Mouse (Mus musculus) embryonic facial prominence, embryonic 14.5 days (tissue): ENCODE measurements at regions not wholly inside any gene's neighbourhood (a gene's known extent, or its start where the extent isn't known, plus 50 kb on each side); places are given as distances from the start of the nearest gene placed in this dataset.

Source experiments
- ATAC-seq: fragments of 200-750 bp; cut with Nextera tagmentation; 2 replicates; pipeline ENCODE4 v1.8.0; 2017; ENCODE audit warnings: low read depth, moderate number of reproducible peaks, moderate TSS enrichment
- DNase-seq: peaks from one replicate; pipeline ENCODE4 v3.0.0-alpha.2; 2015; ENCODE audit warnings: low spot score
- H3K27ac ChIP-seq: fragments of 300-500 bp; sonication (generic); replicated peaks from 2 replicates; pipeline ENCODE4 v1.5.1; 2014; ENCODE audit warnings: low read depth, mild to moderate bottlenecking, low read length, moderate library complexity
- H3K27me3 ChIP-seq: fragments of 300-500 bp; sonication (generic); replicated peaks from 2 replicates; pipeline ENCODE4 v1.6.1; 2014; ENCODE audit warnings: low read length; ENCODE audit not compliant: control insufficient read depth, insufficient read depth
- H3K36me3 ChIP-seq: fragments of 300-500 bp; sonication (generic); 2 replicates; pipeline ENCODE4 v1.6.1; 2014; ENCODE audit warnings: low read length, mixed read lengths; ENCODE audit not compliant: control insufficient read depth, insufficient read depth
- H3K4me1 ChIP-seq: fragments of 300-500 bp; sonication (generic); 2 replicates; pipeline ENCODE4 v1.6.1; 2014; ENCODE audit warnings: antibody characterized with exemption, low read length; ENCODE audit not compliant: control insufficient read depth, insufficient read depth
- H3K4me2 ChIP-seq: fragments of 300-500 bp; sonication (generic); 2 replicates; pipeline ENCODE4 v1.6.1; 2014; ENCODE audit warnings: low read depth, mild to moderate bottlenecking, low read length, moderate library complexity, mixed read lengths
- H3K4me3 ChIP-seq: fragments of 300-500 bp; sonication (generic); 2 replicates; pipeline ENCODE4 v1.5.1; 2014; ENCODE audit warnings: low read depth, mild to moderate bottlenecking, low read length
- H3K9ac ChIP-seq: fragments of 300-500 bp; sonication (generic); 2 replicates; pipeline ENCODE4 v1.6.1; 2014; ENCODE audit warnings: low read depth, mild to moderate bottlenecking, low read length, moderate library complexity, mixed read lengths
- H3K9me3 ChIP-seq: fragments of 300-500 bp; sonication (generic); 2 replicates; pipeline ENCODE4 v1.6.1; 2016; ENCODE audit warnings: low read length; ENCODE audit not compliant: control insufficient read depth
- WGBS: fragments of 180-500 bp; shearing (Covaris S2); extraction: QIAGEN DNeasy Blood & Tissue Kit; methylation state at CpG from one replicate; pipeline ENCODE4 v1.1.7; 2014; 5-methylcytosine and 5-hydroxymethylcytosine counted together

DNA sequence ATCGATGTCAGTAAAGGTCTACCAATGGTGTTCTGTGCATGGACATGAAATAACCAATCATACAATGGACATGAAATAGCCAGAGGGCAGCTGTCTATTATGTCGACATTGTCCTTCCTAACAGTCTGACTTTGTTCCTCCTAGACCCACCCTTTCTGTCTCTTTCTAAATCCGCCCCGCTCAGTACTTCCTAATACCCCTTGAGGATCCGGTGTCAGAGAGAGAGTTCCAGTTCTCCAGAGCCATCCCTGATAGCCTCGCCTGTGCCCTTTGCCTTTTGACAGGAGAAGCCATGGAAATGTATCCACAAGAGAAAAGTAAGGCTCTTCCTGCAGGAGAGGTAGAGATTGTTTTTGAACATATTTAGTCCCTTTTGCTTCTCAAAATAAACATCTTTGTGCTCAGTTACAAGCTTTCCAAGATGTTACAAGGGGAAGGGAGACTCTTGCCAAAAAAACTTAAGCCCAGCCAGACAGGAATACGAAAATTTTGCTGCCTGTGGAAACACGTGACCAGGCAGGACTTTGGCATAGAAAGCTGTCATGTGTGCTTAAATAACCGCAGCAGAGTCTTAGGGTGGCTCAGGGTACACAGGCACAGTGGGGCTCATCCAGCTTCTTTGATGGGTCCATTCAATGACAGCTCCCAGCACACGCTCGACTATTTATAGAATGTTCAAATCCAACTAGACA, 92.4 kb upstream of the Jade1 start:
- Histone ChIP-seq H3K9me3 (no peaks in the 10 kb centered on the region), H3K36me3 (no peaks in the 10 kb centered on the region), H3K9ac (no peak overlapping the region), H3K27me3 (no peaks in the 10 kb centered on the region), H3K4me3 (no peak overlapping the region), H3K4me2 (no peak overlapping the region), H3K27ac (no peak overlapping the region), H3K4me1 (0 out of 2 replicates have a peak, but pooled peaks cover 3% of the 10 kb centered on the region)
- 47% methylated on average over 11 of the region's 11 CpGs for WGBS
- ATAC-seq (peak; percentile 65; the same call in 1 of the 2 replicates), DNase-seq (peak; percentile 80)

GRCm38 (mm10) chr3:41460131-41460530, 95.4 kb upstream of the Jade1 start:
- ATAC-seq (no peak), DNase-seq (no peak)
- H3K27me3 ChIP-seq = no peaks in the 10 kb centered on the region
- H3K4me3 ChIP-seq = no peak overlapping the region
- H3K9me3 ChIP-seq = no peaks in the 10 kb centered on the region
- 0 out of 2 replicates have a peak, but pooled peaks cover 3% of the 10 kb centered on the region for H3K4me1 ChIP-seq
- no peak overlapping the region for H3K4me2 ChIP-seq
- H3K36me3 ChIP-seq = no peaks in the 10 kb centered on the region
- 88% methylated on average over 4 of the region's 4 CpGs for WGBS
- H3K9ac ChIP-seq = no peak overlapping the region
- H3K27ac ChIP-seq = no peak overlapping the region

- Histone ChIP-seq H3K27me3 (no peaks in the 10 kb centered on the region), H3K4me2 (no peak overlapping the region), H3K27ac (no peak overlapping the region), H3K4me1 (0 out of 2 replicates have a peak, but pooled peaks cover 2% of the 10 kb centered on the region), H3K9me3 (no peaks in the 10 kb centered on the region), H3K36me3 (no peaks in the 10 kb centered on the region), H3K9ac (no peak overlapping the region), H3K4me3 (no peak overlapping the region)
- ATAC-seq (no peak), DNase-seq (no peak)
- WGBS = 93% methylated on average over 6 of the region's 6 CpGs
Observed at GRCm38 (mm10) chr3:41458156-41458555, 97.4 kb upstream of the Jade1 start.

- no peak overlapping the region for H3K4me2 ChIP-seq
- H3K27ac ChIP-seq = no peak overlapping the region
- WGBS = 35% methylated on average over 3 of the region's 3 CpGs
- H3K27me3 ChIP-seq = no peaks in the 10 kb centered on the region
- DNase-seq = peak; percentile 53
- no peaks in the 10 kb centered on the region for H3K4me1 ChIP-seq
- H3K36me3 ChIP-seq = no peaks in the 10 kb centered on the region
- no peaks in the 10 kb centered on the region for H3K9me3 ChIP-seq
- no peak for ATAC-seq
- no peak overlapping the region for H3K4me3 ChIP-seq
- no peak overlapping the region for H3K9ac ChIP-seq
Observed at GRCm38 (mm10) chr3:41453525-41453924, 102.0 kb upstream of the Jade1 start.

DNA sequence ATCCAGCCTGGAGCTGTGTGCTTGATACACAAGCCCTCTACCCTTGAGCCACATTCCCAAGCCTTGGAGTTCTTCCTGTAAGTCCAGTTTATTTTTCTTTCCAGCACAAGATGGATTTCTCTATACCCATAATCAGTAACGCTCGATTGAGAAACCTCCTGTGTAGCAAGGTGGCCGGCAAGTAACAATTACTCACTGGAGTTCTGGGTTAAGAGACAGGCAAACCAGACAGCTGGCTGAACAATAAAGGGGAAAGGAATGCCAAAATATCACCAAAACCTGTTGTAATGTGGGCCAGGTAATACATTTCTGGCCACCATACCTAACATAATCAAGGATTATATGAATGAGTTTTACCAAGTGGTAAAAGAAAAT, 102.8 kb upstream of the Jade1 start:
- DNase-seq = no peak

DNA sequence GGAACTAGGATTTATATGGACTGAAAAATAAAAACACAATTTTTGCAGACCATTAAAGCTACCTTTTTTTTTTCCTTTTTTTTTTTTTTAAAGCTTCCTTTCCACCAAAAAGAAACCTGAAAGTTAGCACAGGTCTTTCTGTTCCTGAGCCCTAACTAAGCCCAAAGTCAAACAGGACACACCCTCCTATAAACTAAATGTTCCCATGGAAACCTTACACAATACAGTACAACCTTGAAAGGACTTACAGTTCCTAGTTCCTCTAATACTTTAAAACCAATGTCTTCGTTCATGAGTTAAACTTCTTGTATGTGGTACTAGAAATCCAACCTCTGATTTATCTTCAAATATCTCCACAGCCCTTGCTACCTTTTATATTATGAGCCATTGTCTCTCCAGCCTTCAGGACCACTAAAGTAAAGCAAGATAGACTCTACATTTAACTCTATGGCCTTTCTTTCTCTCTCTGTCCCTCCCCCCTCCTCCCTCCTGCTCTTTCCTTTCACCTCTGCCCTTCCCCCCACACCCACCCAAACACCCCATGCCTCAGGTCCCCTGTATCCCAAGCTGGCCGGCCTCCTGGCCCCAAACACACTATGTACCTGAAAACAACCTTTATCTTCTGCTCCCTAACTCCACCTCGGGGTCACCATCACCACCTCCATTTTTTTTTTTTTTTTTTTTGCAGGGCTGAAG, 103.4 kb upstream of the Jade1 start:
- no peak overlapping the region for H3K4me2 ChIP-seq
- ATAC-seq (no peak; the same call in 1 of the 2 replicates), DNase-seq (no peak)
- H3K4me3 ChIP-seq = no peak overlapping the region
- H3K27ac ChIP-seq = no peak overlapping the region
- 61% methylated on average over 3 of the region's 3 CpGs for WGBS
- H3K36me3 ChIP-seq = no peaks in the 10 kb centered on the region
- H3K27me3 ChIP-seq = no peaks in the 10 kb centered on the region
- H3K9ac ChIP-seq = no peak overlapping the region
- no peaks in the 10 kb centered on the region for H3K4me1 ChIP-seq
- H3K9me3 ChIP-seq = peaks cover 8% of the 10 kb centered on the region

More for the DNA sequence above, 102.8 kb upstream of the Jade1 start:
- Histone ChIP-seq H3K9ac (no peak overlapping the region), H3K4me3 (no peak overlapping the region), H3K4me1 (no peaks in the 10 kb centered on the region), H3K36me3 (no peaks in the 10 kb centered on the region), H3K27ac (no peak overlapping the region), H3K9me3 (peaks cover 6% of the 10 kb centered on the region), H3K4me2 (no peak overlapping the region), H3K27me3 (no peaks in the 10 kb centered on the region)
- WGBS = 38% methylated on average over 3 of the region's 3 CpGs
- ATAC-seq = no peak

GRCm38 (mm10) chr3:41450696-41451095, 104.8 kb upstream of the Jade1 start:
- H3K36me3 ChIP-seq = no peaks in the 10 kb centered on the region
- H3K4me3 ChIP-seq = no peak overlapping the region
- 57% methylated on average over 1 of the region's 1 CpGs for WGBS
- no peaks in the 10 kb centered on the region for H3K27me3 ChIP-seq
- no peak overlapping the region for H3K4me2 ChIP-seq
- H3K27ac ChIP-seq = no peak overlapping the region
- no peak for ATAC-seq
- H3K9me3 ChIP-seq = peaks cover 8% of the 10 kb centered on the region
- no peak overlapping the region for H3K9ac ChIP-seq
- H3K4me1 ChIP-seq = no peaks in the 10 kb centered on the region
- DNase-seq = no peak

GRCm38 (mm10) chr3:41444243-41444753, 111.2 kb upstream of the Jade1 start:
- Histone ChIP-seq H3K9ac (no peak overlapping the region), H3K27me3 (no peaks in the 10 kb centered on the region), H3K9me3 (peaks cover 8% of the 10 kb centered on the region), H3K36me3 (no peaks in the 10 kb centered on the region), H3K27ac (no peak overlapping the region), H3K4me2 (no peak overlapping the region), H3K4me3 (no peak overlapping the region), H3K4me1 (no peaks in the 10 kb centered on the region)
- ATAC-seq (no peak), DNase-seq (no peak)
- WGBS = 84% methylated on average over 9 of the region's 9 CpGs
